Comparison of ENCODE assay signal across 9 mouse cellular contexts in the genomic region with DNA sequence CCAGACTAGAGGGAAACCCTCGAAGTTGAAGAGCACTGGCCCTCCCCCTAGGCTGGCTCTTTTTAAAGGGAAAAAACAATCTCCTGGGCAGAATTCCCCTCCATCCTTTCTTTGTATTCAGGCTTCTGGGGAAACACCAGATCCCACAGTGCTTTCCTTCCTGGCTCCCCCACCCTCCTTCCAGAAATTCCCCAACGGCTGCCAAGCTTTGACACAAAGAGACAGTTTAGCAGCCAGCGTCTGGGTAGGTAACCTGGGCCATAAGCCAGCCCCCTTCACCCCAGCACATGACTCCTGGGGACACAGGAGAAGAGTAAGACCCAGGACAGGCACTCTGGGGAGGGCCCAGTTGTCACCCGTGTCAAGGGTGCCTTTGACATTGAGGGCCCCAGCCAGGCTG. TPM values are rescaled to one million over a fixed set of nuclear protein-coding genes. Genes with fewer than 3 reads are reported as not detected.
DNase-seq lines count a peak whose midpoint lies in the region; ATAC-seq lines count a peak whose summit lies in the region.
"Had no signal": no experiment of that assay in that cellular context is flagged by ENCODE, and none has a peak within 500 bp of the region (broad histone marks: within the 10 kb centered on the region; RNA-seq: fewer than 3 reads in every experiment).

No protein-coding gene starts in this region.

- no peaks in the 10 kb centered on the region for H3K36me3 ChIP-seq in forebrain, embryonic 15.5 days
- H3K36me3 ChIP-seq in forebrain, embryonic 16.5 days (ENCODE audit: control insufficient read depth, insufficient read depth) = no peaks in the 10 kb centered on the region
- no peaks in the 10 kb centered on the region for H3K36me3 ChIP-seq in heart, embryonic 15.5 days
- no peaks in the 10 kb centered on the region for H3K36me3 ChIP-seq in limb, embryonic 10.5 days

- ATAC-seq in forebrain, embryonic 15.5 days (replicated peaks) = no peak
- no peak for ATAC-seq in forebrain, embryonic 16.5 days
- no peak for ATAC-seq in heart, embryonic 15.5 days (replicated peaks; ENCODE audit: insufficient number of reproducible peaks, insufficient read depth, low FRiP score, low read depth)
- no peak for ATAC-seq in frontal cortex, adult (ENCODE audit: low TSS enrichment)

- H3K9ac ChIP-seq in forebrain, embryonic 15.5 days (replicated peaks) = no peak overlapping the region
- no peak overlapping the region for H3K9ac ChIP-seq in forebrain, embryonic 16.5 days (replicated peaks; ENCODE audit: low read depth, low read length)
- H3K9ac ChIP-seq in heart, embryonic 15.5 days = no peak overlapping the region

- no peak overlapping the region for H3K4me3 ChIP-seq in forebrain, embryonic 15.5 days
- no peak overlapping the region for H3K4me3 ChIP-seq in forebrain, embryonic 16.5 days (replicated peaks; ENCODE audit: low read length)
- no peak overlapping the region for H3K4me3 ChIP-seq in heart, embryonic 15.5 days
- H3K4me3 ChIP-seq in limb, embryonic 10.5 days = no peak overlapping the region
- H3K4me3 ChIP-seq: erythroblast, embryonic 14.5 days had no signal

- no peaks in the 10 kb centered on the region for H3K9me3 ChIP-seq in forebrain, embryonic 15.5 days
- H3K9me3 ChIP-seq in forebrain, embryonic 16.5 days (ENCODE audit: control insufficient read depth, low read length) = no peaks in the 10 kb centered on the region
- H3K9me3 ChIP-seq in heart, embryonic 15.5 days (replicated peaks) = no peaks in the 10 kb centered on the region
- H3K9me3 ChIP-seq in limb, embryonic 10.5 days (replicated peaks) = no peaks in the 10 kb centered on the region

- peaks cover 20% of the 10 kb centered on the region for H3K4me1 ChIP-seq in forebrain, embryonic 15.5 days
- H3K4me1 ChIP-seq in forebrain, embryonic 16.5 days (replicated peaks; ENCODE audit: control insufficient read depth, insufficient read depth, low read length) = peaks cover 18% of the 10 kb centered on the region
- H3K4me1 ChIP-seq in heart, embryonic 15.5 days (replicated peaks) = peaks cover 29% of the 10 kb centered on the region
- H3K4me1 ChIP-seq in limb, embryonic 10.5 days = peaks cover 43% of the 10 kb centered on the region

- peak; percentile 38 for DNase-seq in NIH3T3 (ENCODE audit: low read depth)
- no peak for DNase-seq in limb, embryonic 10.5 days (ENCODE audit: low spot score)
- no peak for DNase-seq in spleen, postnatal 36 days (ENCODE audit: low spot score in 2 of 2)
- no peak for DNase-seq in testis, postnatal 14 days (ENCODE audit: low spot score)

- 16% methylated on average over 4 of the region's 4 CpGs for WGBS in forebrain, embryonic 15.5 days
- 24% methylated on average over 4 of the region's 4 CpGs for WGBS in forebrain, embryonic 16.5 days
- 29% methylated on average over 4 of the region's 4 CpGs for WGBS in heart, embryonic 15.5 days
- 63% methylated on average over 4 of the region's 4 CpGs for WGBS in limb, embryonic 10.5 days

- H3K27ac ChIP-seq in forebrain, embryonic 15.5 days (replicated peaks) = peak overlapping the region; percentile 36; the same call in 1 of the 2 replicates
- H3K27ac ChIP-seq in forebrain, embryonic 16.5 days (ENCODE audit: low read length) = no peak overlapping the region
- H3K27ac ChIP-seq in heart, embryonic 15.5 days = peak overlapping the region; percentile 73
- 0 out of 2 replicates have a peak overlapping the region, but pooled peaks have one; percentile 8 for H3K27ac ChIP-seq in limb, embryonic 10.5 days

- H3K27me3 ChIP-seq in forebrain, embryonic 15.5 days = no peaks in the 10 kb centered on the region
- no peaks in the 10 kb centered on the region for H3K27me3 ChIP-seq in forebrain, embryonic 16.5 days (replicated peaks; ENCODE audit: control insufficient read depth, insufficient read depth, low read length)
- no peaks in the 10 kb centered on the region for H3K27me3 ChIP-seq in heart, embryonic 15.5 days
- H3K27me3 ChIP-seq in limb, embryonic 10.5 days (ENCODE audit: low read depth, poor library complexity, severe bottlenecking) = 0 out of 2 replicates have a peak, but pooled peaks cover 8% of the 10 kb centered on the region

- H3K4me2 ChIP-seq in forebrain, embryonic 15.5 days (replicated peaks) = no peak overlapping the region
- H3K4me2 ChIP-seq in forebrain, embryonic 16.5 days (ENCODE audit: low read length) = no peak overlapping the region
- no peak overlapping the region for H3K4me2 ChIP-seq in heart, embryonic 15.5 days

RNA-seq across cellular contexts. Expression of a gene that starts 4.0 kb away (rescaled TPM):
- 50.5 and 50.9 TPM in 2 replicates for polyA plus RNA-seq in forebrain, embryonic 15.5 days (2015; fragmentation: Nextera tagmentation; extraction: Ambion mirVana)
- polyA plus RNA-seq in forebrain, embryonic 16.5 days (2015; fragmentation: Nextera tagmentation; extraction: Ambion mirVana) = 47.6 and 54.3 TPM in 2 replicates
- polyA plus RNA-seq in heart, embryonic 15.5 days (2015; fragmentation: Nextera tagmentation; extraction: Ambion mirVana) = 134 and 137 TPM in 2 replicates
- 106 and 112 TPM in 2 replicates for polyA plus RNA-seq in limb, embryonic 10.5 days (2016; fragmentation: Nextera tagmentation; extraction: Ambion mirVana)

RNA-seq across cellular contexts. Expression of a gene that starts 17.4 kb away (rescaled TPM):
- polyA plus RNA-seq in forebrain, embryonic 15.5 days (2015; fragmentation: Nextera tagmentation; extraction: Ambion mirVana) = 18.8 and 21.3 TPM in 2 replicates
- polyA plus RNA-seq in forebrain, embryonic 16.5 days (2015; fragmentation: Nextera tagmentation; extraction: Ambion mirVana) = 16.8 and 19.4 TPM in 2 replicates
- 20.1 and 21.0 TPM in 2 replicates for polyA plus RNA-seq in heart, embryonic 15.5 days (2015; fragmentation: Nextera tagmentation; extraction: Ambion mirVana)
- 20.7 and 20.9 TPM in 2 replicates for polyA plus RNA-seq in limb, embryonic 10.5 days (2016; fragmentation: Nextera tagmentation; extraction: Ambion mirVana)
